14 mouse cellular contexts compared by ENCODE assay signal in the genomic region with DNA sequence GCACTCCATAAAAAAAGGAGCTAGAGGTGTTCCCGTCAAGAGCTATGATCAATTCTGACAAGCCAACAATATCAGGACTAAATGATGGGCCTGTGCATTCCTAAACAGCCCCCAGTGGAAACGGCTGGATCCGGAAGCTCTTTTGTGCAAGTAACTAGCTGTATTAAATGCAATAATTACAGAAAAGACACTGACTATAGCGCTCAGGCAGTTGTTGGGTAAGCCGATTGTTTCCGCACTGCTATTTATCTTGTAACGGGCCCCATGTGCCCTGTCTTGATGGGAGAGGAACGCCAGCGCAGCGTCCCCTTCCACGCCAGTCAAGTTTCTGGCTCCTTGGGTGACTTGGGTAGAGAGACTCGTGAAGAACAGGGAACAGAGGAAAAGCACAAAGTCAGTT.
A peak's percentile ranks its signal among the peaks of the same experiment; 100 is the strongest.
DNase-seq lines count a peak whose midpoint lies in the region; ATAC-seq and TF ChIP-seq lines count a peak whose summit lies in the region.
"Had no signal": no experiment of that assay in that cellular context is flagged by ENCODE, and none has a peak within 500 bp of the region (broad histone marks: within the 10 kb centered on the region; RNA-seq: fewer than 3 reads in every experiment).

No protein-coding gene starts in this region.

- WGBS in forebrain, embryonic 16.5 days: 43% methylated on average over 12 of the region's 12 CpGs
- WGBS in forebrain, embryonic 11.5 days: 55% methylated on average over 12 of the region's 12 CpGs
- 30% methylated on average over 12 of the region's 12 CpGs for WGBS in lung, postnatal 0 days
- WGBS in limb, embryonic 10.5 days: 65% methylated on average over 12 of the region's 12 CpGs
- WGBS in thymus, adult 2 months: 75% methylated on average over 12 of the region's 12 CpGs

- H3K4me2 ChIP-seq in forebrain, embryonic 16.5 days (ENCODE audit: low read length): no peak overlapping the region
- no peak overlapping the region for H3K4me2 ChIP-seq in forebrain, embryonic 11.5 days (ENCODE audit: low read depth, low read length, severe bottlenecking)
- H3K4me2 ChIP-seq in lung, postnatal 0 days (replicated peaks; ENCODE audit: low read depth, low read length): peak overlapping the region; percentile 22; the same call in 1 of the 2 replicates
- H3K4me2 ChIP-seq: intestine, embryonic 15.5 days; liver, embryonic 15.5 days had no signal

- no peak for TF ChIP-seq CTCF in lung, postnatal 0 days (IDR thresholded peaks at IDR 0.05)
- no peak for TF ChIP-seq CTCF in thymus, adult 2 months (IDR thresholded peaks at IDR 0.05; ENCODE audit: borderline replicate concordance, control insufficient read depth, extremely low read depth, insufficient read depth, low read length, poor library complexity)

- peak; percentile 47; the same call in 1 of the 2 replicates for ATAC-seq in forebrain, embryonic 16.5 days
- ATAC-seq in forebrain, embryonic 11.5 days (replicated peaks; ENCODE audit: low FRiP score): no peak
- no peak for ATAC-seq in lung, postnatal 0 days
- ATAC-seq: intestine, embryonic 15.5 days had no signal

- peaks cover 10% of the 10 kb centered on the region for H3K4me1 ChIP-seq in forebrain, embryonic 16.5 days (replicated peaks; ENCODE audit: control insufficient read depth, insufficient read depth, low read length)
- no peaks in the 10 kb centered on the region; the same call in 1 of the 2 replicates for H3K4me1 ChIP-seq in forebrain, embryonic 11.5 days (replicated peaks; ENCODE audit: control insufficient read depth, insufficient read depth, low read length)
- H3K4me1 ChIP-seq in lung, postnatal 0 days (ENCODE audit: insufficient read depth, low read depth, low read length): no peaks in the 10 kb centered on the region
- H3K4me1 ChIP-seq in limb, embryonic 10.5 days: 0 out of 2 replicates have a peak, but pooled peaks cover 5% of the 10 kb centered on the region
- no peaks in the 10 kb centered on the region for H3K4me1 ChIP-seq in thymus, adult 2 months (replicated peaks; ENCODE audit: control insufficient read depth, insufficient read depth, low read length)
- H3K4me1 ChIP-seq: liver, embryonic 15.5 days had no signal

- H3K36me3 ChIP-seq in forebrain, embryonic 16.5 days (ENCODE audit: control insufficient read depth, insufficient read depth): no peaks in the 10 kb centered on the region
- no peaks in the 10 kb centered on the region for H3K36me3 ChIP-seq in forebrain, embryonic 11.5 days (ENCODE audit: control insufficient read depth, insufficient read depth, low read length)
- H3K36me3 ChIP-seq in lung, postnatal 0 days (ENCODE audit: insufficient read depth, low read length): no peaks in the 10 kb centered on the region
- no peaks in the 10 kb centered on the region for H3K36me3 ChIP-seq in limb, embryonic 10.5 days
- H3K36me3 ChIP-seq in thymus, adult 2 months (ENCODE audit: control insufficient read depth, insufficient read depth, low read length): no peaks in the 10 kb centered on the region
- H3K36me3 ChIP-seq: G1E; intestine, embryonic 15.5 days; liver, embryonic 15.5 days had no signal

- DNase-seq in forebrain, embryonic 11.5 days (ENCODE audit: low spot score): no peak
- no peak for DNase-seq in lung, postnatal 0 days (ENCODE audit: low spot score)
- no peak for DNase-seq in lung, adult 18-20 months
- peak; percentile 30 for DNase-seq in limb, embryonic 10.5 days (ENCODE audit: low spot score)
- peak; percentile 65 for DNase-seq in retina, embryonic 14.5 days (ENCODE audit: low spot score)
- no peak for DNase-seq in thymus, adult 2 months
- DNase-seq in adrenal gland, postnatal 14 days: no peak
- DNase-seq: cerebellum, postnatal 10 days; gastrocnemius, postnatal 10 days had no signal

- no peak overlapping the region for H3K4me3 ChIP-seq in forebrain, embryonic 16.5 days (replicated peaks; ENCODE audit: low read length)
- H3K4me3 ChIP-seq in forebrain, embryonic 11.5 days (ENCODE audit: low read depth, low read length): no peak overlapping the region
- H3K4me3 ChIP-seq in lung, postnatal 0 days (ENCODE audit: low read depth, low read length): no peak overlapping the region
- H3K4me3 ChIP-seq in limb, embryonic 10.5 days: no peak overlapping the region
- no peak overlapping the region for H3K4me3 ChIP-seq in thymus, adult 2 months (ENCODE audit: control insufficient read depth, insufficient read depth, low read length)
- H3K4me3 ChIP-seq: erythroblast, embryonic 14.5 days; intestine, embryonic 15.5 days; liver, embryonic 15.5 days had no signal

- no peak for TF ChIP-seq EP300 in lung, postnatal 0 days (IDR thresholded peaks at IDR 0.05)

- H3K9ac ChIP-seq in forebrain, embryonic 16.5 days (replicated peaks; ENCODE audit: low read depth, low read length): no peak overlapping the region
- H3K9ac ChIP-seq in forebrain, embryonic 11.5 days (ENCODE audit: low read length): no peak overlapping the region
- H3K9ac ChIP-seq in lung, postnatal 0 days (replicated peaks; ENCODE audit: low read depth): no peak overlapping the region
- H3K9ac ChIP-seq: intestine, embryonic 15.5 days; liver, embryonic 15.5 days had no signal

- peak overlapping the region; percentile 53; the same call in 1 of the 2 replicates for H3K27ac ChIP-seq in forebrain, embryonic 16.5 days (ENCODE audit: low read length)
- H3K27ac ChIP-seq in forebrain, embryonic 11.5 days (ENCODE audit: low read depth, low read length): no peak overlapping the region
- H3K27ac ChIP-seq in lung, postnatal 0 days (ENCODE audit: low read length): no peak overlapping the region
- H3K27ac ChIP-seq in limb, embryonic 10.5 days: no peak overlapping the region
- H3K27ac ChIP-seq in thymus, adult 2 months (ENCODE audit: control insufficient read depth, insufficient read depth, low read length): no peak overlapping the region
- H3K27ac ChIP-seq: intestine, embryonic 15.5 days; liver, embryonic 15.5 days had no signal

- no peak for TF ChIP-seq POLR2A in thymus, adult 2 months (IDR thresholded peaks at IDR 0.05; ENCODE audit: control insufficient read depth, extremely low read depth, insufficient read depth, low read length, poor library complexity)

- H3K27me3 ChIP-seq in forebrain, embryonic 16.5 days (replicated peaks; ENCODE audit: control insufficient read depth, insufficient read depth, low read length): no peaks in the 10 kb centered on the region
- no peaks in the 10 kb centered on the region for H3K27me3 ChIP-seq in forebrain, embryonic 11.5 days (ENCODE audit: control insufficient read depth, insufficient read depth, low read length)
- H3K27me3 ChIP-seq in lung, postnatal 0 days (replicated peaks; ENCODE audit: insufficient read depth, low read length): no peaks in the 10 kb centered on the region
- no peaks in the 10 kb centered on the region for H3K27me3 ChIP-seq in limb, embryonic 10.5 days (ENCODE audit: low read depth, poor library complexity, severe bottlenecking)
- no peaks in the 10 kb centered on the region for H3K27me3 ChIP-seq in thymus, adult 2 months (ENCODE audit: control insufficient read depth, insufficient read depth, low read length)
- H3K27me3 ChIP-seq: intestine, embryonic 15.5 days; liver, embryonic 15.5 days had no signal

- H3K9me3 ChIP-seq in forebrain, embryonic 16.5 days (ENCODE audit: control insufficient read depth, low read length): no peaks in the 10 kb centered on the region
- no peaks in the 10 kb centered on the region for H3K9me3 ChIP-seq in forebrain, embryonic 11.5 days (ENCODE audit: control insufficient read depth, low read length)
- no peaks in the 10 kb centered on the region for H3K9me3 ChIP-seq in lung, postnatal 0 days (ENCODE audit: low read length)
- H3K9me3 ChIP-seq in limb, embryonic 10.5 days (replicated peaks): no peaks in the 10 kb centered on the region
- H3K9me3 ChIP-seq: G1E; intestine, embryonic 15.5 days; liver, embryonic 15.5 days had no signal

Comparison
In these comparisons a context has a peak if more than half of its experiments do, and no peak if none do; other contexts are left out.
1. DNase-seq: peak in limb, embryonic 10.5 days (single experiment) and retina, embryonic 14.5 days (single experiment); none in forebrain, embryonic 11.5 days (single experiment), lung, postnatal 0 days (single experiment), lung, adult 18-20 months (0 of 2), thymus, adult 2 months (single experiment) and adrenal gland, postnatal 14 days (single experiment).